Mouse (Mus musculus) hindbrain, postnatal 0 days (tissue): ENCODE results near the gene Rs1. TPM values are rescaled to one million over a fixed set of nuclear protein-coding genes. Genes with fewer than 3 reads are reported as not detected.
"Not testable (repeated sequence)": the region's sequence is repeated elsewhere in the genome, so short reads cannot be mapped to it uniquely, and the experiment has no call there.

ENCODE experiments used
- ATAC-seq: fragments of 200-750 bp; cut with Nextera tagmentation; 2 replicates; pipeline ENCODE4 v1.8.0; 2017; ENCODE audit warnings: mild to moderate bottlenecking, moderate TSS enrichment, moderate library complexity
- DNase-seq: peaks from one replicate; pipeline ENCODE4 v3.0.0-alpha.2; 2015; ENCODE audit warnings: low spot score
- H3K27ac ChIP-seq: fragments of 300-500 bp; sonication (generic); 2 replicates; pipeline ENCODE4 v1.5.1; 2014; ENCODE audit warnings: mild to moderate bottlenecking
- H3K27me3 ChIP-seq: fragments of 300-500 bp; sonication (generic); 2 replicates; pipeline ENCODE4 v1.6.1; 2014; ENCODE audit warnings: low read length, mixed read lengths; ENCODE audit not compliant: insufficient read depth
- H3K36me3 ChIP-seq: fragments of 300-500 bp; sonication (generic); 2 replicates; pipeline ENCODE4 v1.6.1; 2014; ENCODE audit warnings: low read length, mixed read lengths; ENCODE audit not compliant: insufficient read depth
- H3K4me1 ChIP-seq: fragments of 300-500 bp; sonication (generic); 2 replicates; pipeline ENCODE4 v1.6.1; 2014; ENCODE audit warnings: antibody characterized with exemption, low read length, mixed read lengths; ENCODE audit not compliant: insufficient read depth
- H3K4me2 ChIP-seq: fragments of 300-500 bp; sonication (generic); 2 replicates; pipeline ENCODE4 v1.6.1; 2014; ENCODE audit warnings: low read depth, mild to moderate bottlenecking, low read length, moderate library complexity, mixed read lengths
- H3K4me3 ChIP-seq: fragments of 300-500 bp; sonication (generic); 2 replicates; pipeline ENCODE4 v1.5.1; 2014; ENCODE audit warnings: low read length
- H3K9ac ChIP-seq: fragments of 300-500 bp; sonication (generic); replicated peaks from 2 replicates; pipeline ENCODE4 v1.6.1; 2014; ENCODE audit warnings: mild to moderate bottlenecking, low read length, moderate library complexity, mixed read lengths
- H3K9me3 ChIP-seq: fragments of 300-500 bp; sonication (generic); 2 replicates; pipeline ENCODE4 v1.6.1; 2016; ENCODE audit warnings: low read length, mixed read lengths
- CTCF ChIP-seq: IDR thresholded peaks from 2 replicates; pipeline ENCODE4 v1.5.1; 2016; ENCODE audit warnings: antibody characterized with exemption, control low read depth, low read depth
- WGBS: fragments of 180-500 bp; shearing (Covaris S2); extraction: QIAGEN DNeasy Blood & Tissue Kit; methylation state at CpG from one replicate; pipeline ENCODE4 v1.1.7; 2014; 5-methylcytosine and 5-hydroxymethylcytosine counted together
- polyA plus RNA-seq: library from polyadenylated mRNA; unstranded; fragments of >200 nt; fragmentation: Nextera tagmentation; extraction: Ambion mirVana; gene quantifications from 2 replicates; pipeline ENCODE4 v1.2.1, GENCODE M21; 2015
- total RNA-seq: library from RNA; depleted of rRNA; stranded (reverse); fragments of >200 nt; gene quantifications from 2 replicates; pipeline ENCODE4 v1.2.3, GENCODE M21; 2014; rRNA removed

Gene Rs1
- total RNA-seq (not detected in 2 replicates), polyA plus RNA-seq (0.04 TPM in 1 of 2 replicates, not detected in the other)

DNA sequence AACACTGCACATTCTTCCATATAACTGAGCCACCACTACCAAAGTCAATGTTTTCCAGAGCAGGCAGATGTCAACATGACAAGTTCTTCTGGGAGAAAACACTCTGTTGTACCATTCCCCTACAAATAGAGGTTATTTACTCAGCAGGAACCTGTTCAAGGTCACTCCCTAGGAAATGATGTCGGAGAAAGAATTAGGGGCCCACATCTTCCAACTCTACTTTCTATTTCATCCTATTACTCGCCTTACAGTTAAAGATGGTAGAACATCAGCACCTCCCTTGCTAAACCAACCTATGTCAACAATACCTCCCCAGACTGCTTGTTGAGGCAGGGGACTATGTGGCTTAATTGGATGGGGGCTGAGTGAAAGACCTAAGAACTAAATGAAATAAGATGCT, at the start of gene Rs1:
Gene Rs1 (plus strand): TSS at position 301 of the 400 bp plus-strand sequence.
- no peaks in the 10 kb centered on the region for H3K9me3 ChIP-seq
- no peaks in the 10 kb centered on the region; the same call in 1 of the 2 replicates for H3K27me3 ChIP-seq
- no peaks in the 10 kb centered on the region for H3K36me3 ChIP-seq
- 83% methylated on average over 2 of the region's 2 CpGs for WGBS
- H3K4me1 ChIP-seq: no peaks in the 10 kb centered on the region
- H3K4me3 ChIP-seq: peak within 1 kb of the TSS; percentile 48
- H3K9ac ChIP-seq: no peak within 1 kb of the TSS
- no peak within 1 kb of the TSS for H3K27ac ChIP-seq
- peak within 1 kb of the TSS; percentile 52 for H3K4me2 ChIP-seq
- no peak for TF ChIP-seq CTCF
- no peak for ATAC-seq
- DNase-seq: no peak

DNA sequence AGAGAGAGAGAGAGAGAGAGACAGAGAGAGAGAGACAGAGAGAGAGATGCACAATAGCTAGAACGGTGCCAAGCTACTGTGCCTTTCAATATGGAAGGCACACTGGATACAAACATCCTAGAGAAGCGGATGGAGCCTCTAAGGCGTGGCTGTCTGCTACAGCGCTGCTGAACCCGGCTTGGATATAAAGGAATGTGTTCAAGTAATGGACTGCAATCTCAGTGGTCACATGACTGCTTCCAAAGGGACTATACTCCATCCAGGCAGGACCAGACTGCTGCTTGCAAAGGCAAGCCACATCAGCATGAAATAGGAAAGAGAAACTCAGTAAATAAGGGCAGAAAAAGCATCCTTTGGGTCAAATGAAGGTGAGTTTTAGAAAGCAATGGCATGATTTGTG, 32.2 kb upstream of the Rs1 start, which contains the start of gene Ppef1:
Gene Ppef1 (minus strand): TSS at position 116 of the 400 bp plus-strand sequence.
- TF ChIP-seq CTCF: no peak
- ATAC-seq: no peak
- Histone ChIP-seq H3K27me3 (no peaks in the 10 kb centered on the region; the same call in 1 of the 2 replicates), H3K9me3 (no peaks in the 10 kb centered on the region), H3K4me1 (no peaks in the 10 kb centered on the region), H3K4me3 (no peak within 1 kb of the TSS), H3K9ac (no peak within 1 kb of the TSS), H3K27ac (no peak within 1 kb of the TSS), H3K4me2 (no peak within 1 kb of the TSS), H3K36me3 (no peaks in the 10 kb centered on the region)
- DNase-seq: no peak
- 76% methylated on average over 5 of the region's 5 CpGs for WGBS

DNA sequence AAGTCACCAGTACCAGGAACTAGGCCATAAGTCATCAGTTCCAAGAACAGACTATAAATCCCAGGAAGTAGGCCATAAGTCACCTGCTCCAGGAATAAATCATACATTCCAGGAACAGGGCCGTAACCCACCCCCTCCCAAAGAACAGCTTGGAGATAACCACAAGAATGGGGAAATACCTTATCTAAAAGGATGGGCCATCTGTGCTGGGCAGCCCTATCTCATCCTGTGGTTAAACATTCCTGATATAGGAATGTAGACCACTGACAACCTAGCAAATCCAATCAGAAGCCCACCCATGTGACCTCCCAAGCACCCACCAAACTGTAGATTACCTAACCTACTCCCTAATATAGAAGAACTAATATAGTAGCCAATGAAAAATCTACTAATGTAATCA, 22.4 kb upstream of the Rs1 start:
- no peak overlapping the region for H3K9ac ChIP-seq
- no peaks in the 10 kb centered on the region for H3K9me3 ChIP-seq
- TF ChIP-seq CTCF: no peak
- H3K27ac ChIP-seq: no peak overlapping the region
- H3K4me2 ChIP-seq: no peak overlapping the region
- H3K4me3 ChIP-seq: no peak overlapping the region
- 92% methylated on average over 1 of the region's 1 CpGs for WGBS
- H3K27me3 ChIP-seq: no peaks in the 10 kb centered on the region
- DNase-seq (no peak), ATAC-seq (no peak)
- H3K4me1 ChIP-seq: no peaks in the 10 kb centered on the region
- H3K36me3 ChIP-seq: no peaks in the 10 kb centered on the region

DNA sequence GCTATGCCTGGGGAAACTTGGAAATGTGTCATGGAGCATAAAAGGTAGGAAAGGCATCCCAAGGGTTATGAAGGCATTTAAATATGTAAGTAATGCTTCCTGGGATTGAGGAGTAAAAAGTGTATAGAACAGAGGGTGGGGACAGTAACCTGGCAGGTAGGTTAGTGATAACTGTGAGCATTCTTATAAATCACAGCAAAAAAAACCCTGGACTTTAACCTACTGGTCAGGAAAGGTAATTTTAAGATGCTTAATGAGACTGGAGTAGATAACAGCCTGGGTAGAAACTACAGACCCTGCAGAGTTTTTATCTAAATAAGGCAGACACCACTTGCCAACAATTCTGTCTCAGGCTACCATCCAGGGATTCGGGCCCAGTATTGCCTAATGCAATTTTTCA, 19.2 kb upstream of the Rs1 start:
- WGBS: 76% methylated on average over 1 of the region's 1 CpGs

DNA sequence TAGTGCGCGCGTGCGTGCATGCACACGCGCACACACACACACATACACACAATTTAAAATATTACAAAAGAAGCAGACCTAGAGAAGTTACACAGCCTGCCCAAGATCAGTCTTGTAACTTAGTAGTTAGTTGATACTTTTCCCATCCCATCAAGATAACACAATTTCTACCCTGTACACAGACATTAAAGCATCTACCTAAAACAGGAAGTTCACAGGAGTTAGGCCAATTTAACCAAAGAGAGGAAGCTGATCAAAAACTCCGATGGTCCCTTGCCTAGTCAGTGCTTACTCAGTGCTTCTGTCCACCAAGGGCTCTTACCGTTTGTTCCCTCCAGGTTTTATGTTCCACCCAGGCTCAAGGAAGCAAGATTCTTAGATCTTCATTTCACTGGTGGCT, 17.0 kb upstream of the Rs1 start:
- Histone ChIP-seq H3K27ac (no peak overlapping the region), H3K36me3 (no peaks in the 10 kb centered on the region), H3K27me3 (no peaks in the 10 kb centered on the region), H3K9me3 (no peaks in the 10 kb centered on the region), H3K4me2 (no peak overlapping the region), H3K9ac (no peak overlapping the region), H3K4me1 (no peaks in the 10 kb centered on the region), H3K4me3 (no peak overlapping the region)
- WGBS: 95% methylated on average over 8 of the region's 8 CpGs
- no peak for TF ChIP-seq CTCF
- ATAC-seq (no peak), DNase-seq (no peak)

More for the DNA sequence above, 19.2 kb upstream of the Rs1 start:
- Histone ChIP-seq H3K27ac (no peak overlapping the region), H3K9ac (no peak overlapping the region), H3K4me2 (no peak overlapping the region), H3K9me3 (no peaks in the 10 kb centered on the region), H3K4me1 (no peaks in the 10 kb centered on the region), H3K27me3 (no peaks in the 10 kb centered on the region), H3K36me3 (no peaks in the 10 kb centered on the region), H3K4me3 (no peak overlapping the region)
- DNase-seq (no peak), ATAC-seq (no peak)
- TF ChIP-seq CTCF: no peak

DNA sequence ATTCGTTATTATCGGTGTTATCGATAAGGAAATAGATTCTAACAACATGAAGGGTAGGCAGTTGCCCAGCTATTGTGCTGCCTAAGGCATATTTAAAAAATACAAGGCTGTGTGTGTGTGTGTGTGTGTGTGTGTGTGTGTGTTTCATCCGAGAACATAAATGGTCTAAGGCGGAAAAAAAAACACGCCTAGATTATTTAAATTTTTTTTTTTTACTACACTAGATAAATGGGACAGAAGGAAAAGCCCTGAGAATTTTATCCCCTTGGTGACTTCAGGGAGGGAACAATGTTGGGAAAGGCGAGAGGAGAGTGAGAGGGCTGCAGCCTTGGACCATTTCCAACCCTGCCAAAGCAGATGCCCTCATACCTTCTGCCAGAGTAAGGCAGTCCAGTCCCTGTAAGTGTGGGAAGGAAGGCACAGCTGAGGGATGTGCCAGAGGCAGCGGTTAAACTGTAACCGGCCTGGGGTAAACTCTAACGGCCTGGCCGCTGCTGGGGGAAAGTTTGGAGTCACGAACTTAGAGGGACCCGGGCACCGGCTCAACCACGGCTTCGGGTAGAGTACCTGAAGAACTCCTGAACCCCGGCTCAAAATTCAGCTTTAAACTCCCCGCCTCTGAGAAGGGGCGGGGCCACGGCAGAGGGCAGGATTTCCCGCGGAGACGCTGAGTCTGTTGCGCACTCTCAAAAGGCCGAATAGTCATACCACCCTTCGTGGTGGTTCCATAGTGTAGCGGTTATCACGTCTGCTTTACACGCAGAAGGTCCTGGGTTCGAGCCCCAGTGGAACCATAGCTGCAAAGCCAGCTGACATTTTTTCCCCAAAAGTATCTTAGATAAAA, 2.2 kb upstream of the Rs1 start:
- Histone ChIP-seq H3K36me3 (no peaks in the 10 kb centered on the region), H3K27ac (no peak overlapping the region), H3K9me3 (no peaks in the 10 kb centered on the region), H3K4me2 (peak overlapping the region; percentile 52), H3K4me3 (peak overlapping the region; percentile 48), H3K27me3 (no peaks in the 10 kb centered on the region; the same call in 1 of the 2 replicates), H3K4me1 (no peaks in the 10 kb centered on the region), H3K9ac (no peak overlapping the region)
- no peak for TF ChIP-seq CTCF
- WGBS: 36% methylated on average over 30 of the region's 30 CpGs
- DNase-seq (peak; percentile 88), ATAC-seq (peak; percentile 98)

DNA sequence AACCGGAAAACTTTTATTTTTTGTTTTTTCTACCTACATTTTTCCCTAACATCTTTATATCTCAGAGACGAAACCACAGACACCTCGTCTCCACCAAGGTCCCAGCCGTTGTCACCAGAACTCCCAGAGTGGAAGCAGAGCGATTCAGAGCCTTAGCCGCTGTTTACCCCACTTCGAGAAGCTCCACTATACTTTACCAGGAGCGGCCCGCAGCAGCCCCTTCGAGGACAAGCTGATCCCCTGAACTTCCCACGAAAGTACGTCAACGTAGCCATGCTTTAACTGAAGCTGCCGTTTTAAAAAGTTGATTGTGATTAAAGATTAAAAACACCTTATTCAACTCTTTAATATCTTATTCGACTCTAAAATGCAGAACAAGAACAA, 1.6 kb upstream of the Rs1 start:
- H3K36me3 ChIP-seq: no peaks in the 10 kb centered on the region
- no peak overlapping the region for H3K9ac ChIP-seq
- no peak overlapping the region for H3K27ac ChIP-seq
- ATAC-seq (peak; percentile 85), DNase-seq (peak; percentile 35)
- TF ChIP-seq CTCF: no peak
- H3K9me3 ChIP-seq: no peaks in the 10 kb centered on the region
- H3K4me1 ChIP-seq: no peaks in the 10 kb centered on the region
- peak overlapping the region; percentile 48 for H3K4me3 ChIP-seq
- peak overlapping the region; percentile 52 for H3K4me2 ChIP-seq
- H3K27me3 ChIP-seq: no peaks in the 10 kb centered on the region; the same call in 1 of the 2 replicates
- WGBS: 37% methylated on average over 15 of the region's 15 CpGs

DNA sequence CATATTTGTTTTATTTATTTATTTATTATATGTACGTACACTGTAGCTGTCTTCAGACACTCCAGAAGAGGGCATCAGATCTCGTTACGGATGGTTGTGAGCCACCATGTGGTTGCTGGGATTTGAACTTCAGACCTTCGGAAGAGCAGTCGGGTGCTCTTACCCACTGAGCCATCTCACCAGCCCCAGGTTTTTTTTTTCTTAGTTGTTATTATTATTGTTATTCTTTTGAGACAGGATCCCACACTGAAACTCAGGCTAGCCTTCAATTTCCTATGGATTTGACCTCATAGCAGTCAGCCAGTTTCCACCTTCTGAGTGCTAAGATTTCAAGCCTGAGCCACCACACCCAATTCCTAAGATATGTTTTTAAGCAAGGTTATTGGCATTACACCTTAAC, 1.8 kb downstream of the Rs1 start:
- H3K27me3 ChIP-seq, H3K4me2 ChIP-seq, DNase-seq, ATAC-seq, H3K27ac ChIP-seq, H3K4me3 ChIP-seq, H3K36me3 ChIP-seq, H3K4me1 ChIP-seq, H3K9ac ChIP-seq, H3K9me3 ChIP-seq: not testable (repeated sequence)
- 84% methylated on average over 5 of the region's 5 CpGs for WGBS
